Mouse (Mus musculus) CH12.LX (cell line): ENCODE results near the gene Bpifb5.

Experiments
- CHD2 ChIP-seq: IDR thresholded peaks from 2 replicates; pipeline ENCODE4 v1.6.1; 2011; ENCODE audit warnings: low read length, improper control_type of control experiment
- CTCF ChIP-seq, 2 experiments: IDR thresholded peaks in 1 of 2; conservative IDR thresholded peaks in 1 of 2; 2 replicates each; pipeline ENCODE4 v1.5.1; 2011 to 2012; ENCODE audit warnings: low read depth in 2 of 2, low read length in 2 of 2, improper control_type of control experiment in 1 of 2, inconsistent platforms in 1 of 2, mild to moderate bottlenecking in 1 of 2, moderate library complexity in 1 of 2
- E2F4 ChIP-seq: IDR thresholded peaks from 2 replicates; pipeline ENCODE4 v1.6.1; 2011; ENCODE audit warnings: low read depth, low read length, improper control_type of control experiment; ENCODE audit not compliant: insufficient replicate concordance
- EP300 ChIP-seq: IDR thresholded peaks from 2 replicates; pipeline ENCODE4 v1.6.1; 2011; ENCODE audit warnings: low read length, improper control_type of control experiment
- HCFC1 ChIP-seq: IDR thresholded peaks from 2 replicates; pipeline ENCODE4 v1.6.1; 2012; ENCODE audit warnings: low read depth, mild to moderate bottlenecking, inconsistent platforms, low read length, improper control_type of control experiment
- MAFK ChIP-seq: IDR thresholded peaks from 2 replicates; pipeline ENCODE4 v1.6.1; 2011; ENCODE audit warnings: low read length, improper control_type of control experiment; ENCODE audit not compliant: insufficient replicate concordance
- MAX ChIP-seq: IDR thresholded peaks from 2 replicates; pipeline ENCODE4 v1.6.1; 2011; ENCODE audit warnings: low read length, improper control_type of control experiment
- NRF1 ChIP-seq: IDR thresholded peaks from 2 replicates; pipeline ENCODE4 v1.6.1; 2014; ENCODE audit warnings: low read depth, mild to moderate bottlenecking, inconsistent platforms, low read length, improper control_type of control experiment, moderate library complexity

DNA sequence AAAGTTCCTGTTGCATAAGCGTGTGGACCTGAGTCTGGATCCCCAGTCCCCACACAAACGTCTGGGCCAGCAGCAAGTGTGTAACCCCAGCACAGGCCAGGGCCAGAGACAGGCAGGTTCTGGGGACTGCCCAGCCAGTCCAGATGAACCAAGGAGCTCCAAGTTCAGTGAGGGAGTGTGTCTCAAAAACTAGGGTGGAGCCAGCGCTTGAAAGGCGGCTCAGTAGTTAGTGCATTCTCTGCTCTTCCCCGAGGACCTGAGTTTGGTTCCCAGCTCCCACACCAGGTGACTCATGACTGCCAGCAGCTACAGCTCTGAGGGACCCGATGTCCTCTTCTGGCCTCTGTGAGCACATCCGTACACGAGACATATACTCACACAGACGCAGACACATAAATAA, 26.5 kb upstream of the Bpifb5 start:
- TF ChIP-seq HCFC1 (no peak), E2F4 (no peak), NRF1 (no peak), CHD2 (no peak), EP300 (no peak), CTCF (conservative IDR thresholded peaks at IDR 0.05 in 1 of 2, IDR thresholded peaks at IDR 0.05 in 1 of 2; ENCODE audit: low read depth in 2 of 2, low read length in 2 of 2) (no peak), MAFK (no peak), MAX (no peak)
